ENCODE assay signal across 15 mouse cellular contexts in genomic region chr4:139492258-139492833, GRCm38 (mm10). TPM values are rescaled to one million over a fixed set of nuclear protein-coding genes. Genes with fewer than 3 reads are reported as not detected.
DNase-seq lines count a peak whose midpoint lies in the region; ATAC-seq lines count a peak whose summit lies in the region.
"Had no signal": no experiment of that assay in that cellular context is flagged by ENCODE, and none has a peak within 500 bp of the region (broad histone marks: within the 10 kb centered on the region; RNA-seq: fewer than 3 reads in every experiment).

No protein-coding gene starts in this region.

- no peak overlapping the region for H3K9ac ChIP-seq in heart, embryonic 16.5 days (ENCODE audit: low read length)
- H3K9ac ChIP-seq in midbrain, embryonic 13.5 days (replicated peaks): no peak overlapping the region
- H3K9ac ChIP-seq: embryonic facial prominence, embryonic 12.5 days; limb, embryonic 12.5 days had no signal

- WGBS in heart, embryonic 16.5 days: 40% methylated on average over 3 of the region's 3 CpGs
- WGBS in midbrain, embryonic 13.5 days: 52% methylated on average over 3 of the region's 3 CpGs
- WGBS in midbrain, embryonic 10.5 days: 63% methylated on average over 3 of the region's 3 CpGs

- DNase-seq in cerebellum, adult 9-10 months: peak; percentile 36
- no peak for DNase-seq in cerebellum, postnatal 36 days
- DNase-seq in heart, postnatal 4 days: no peak
- no peak for DNase-seq in midbrain, embryonic 10.5 days (ENCODE audit: low spot score)
- no peak for DNase-seq in adipocyte (ENCODE audit: low spot score)
- DNase-seq: B cell, adult 2 months; gastrocnemius, postnatal 14 days had no signal

- peaks cover 30% of the 10 kb centered on the region for H3K36me3 ChIP-seq in heart, embryonic 16.5 days (ENCODE audit: control insufficient read depth, insufficient read depth)
- peaks cover 49% of the 10 kb centered on the region for H3K36me3 ChIP-seq in midbrain, embryonic 13.5 days
- H3K36me3 ChIP-seq in midbrain, embryonic 10.5 days: peaks cover 49% of the 10 kb centered on the region

- no peak overlapping the region for H3K4me2 ChIP-seq in heart, embryonic 16.5 days (ENCODE audit: low read depth, low read length)
- no peak overlapping the region for H3K4me2 ChIP-seq in midbrain, embryonic 13.5 days (replicated peaks)
- H3K4me2 ChIP-seq: embryonic facial prominence, embryonic 12.5 days; hindbrain, embryonic 13.5 days; limb, embryonic 12.5 days had no signal

- H3K4me1 ChIP-seq in heart, embryonic 16.5 days (ENCODE audit: control insufficient read depth, insufficient read depth, low read length): 0 out of 2 replicates have a peak, but pooled peaks cover 6% of the 10 kb centered on the region
- H3K4me1 ChIP-seq in midbrain, embryonic 13.5 days (replicated peaks): no peaks in the 10 kb centered on the region
- peaks cover 1% of the 10 kb centered on the region for H3K4me1 ChIP-seq in midbrain, embryonic 10.5 days
- H3K4me1 ChIP-seq: embryonic facial prominence, embryonic 12.5 days; limb, embryonic 12.5 days had no signal

- ATAC-seq in heart, embryonic 16.5 days (replicated peaks; ENCODE audit: extremely low read depth, insufficient read depth, low FRiP score): peak; percentile 17; the same call in 1 of the 2 replicates
- 0 out of 2 replicates have a peak, but pooled peaks have one; percentile 25 for ATAC-seq in midbrain, embryonic 13.5 days
- ATAC-seq in megakaryocyte-erythroid progenitor cell, adult 5-6 weeks (replicated peaks; ENCODE audit: low FRiP score, low TSS enrichment, poor library complexity, severe bottlenecking): 0 out of 2 replicates have a peak, but pooled peaks have one; percentile 9

- H3K27ac ChIP-seq in heart, embryonic 16.5 days (ENCODE audit: low read length): no peak overlapping the region
- H3K27ac ChIP-seq in midbrain, embryonic 13.5 days: no peak overlapping the region
- H3K27ac ChIP-seq in midbrain, embryonic 10.5 days (replicated peaks): no peak overlapping the region
- H3K27ac ChIP-seq: embryonic facial prominence, embryonic 12.5 days; hindbrain, embryonic 13.5 days; limb, embryonic 12.5 days had no signal

- no peaks in the 10 kb centered on the region for H3K27me3 ChIP-seq in heart, embryonic 16.5 days (ENCODE audit: control insufficient read depth, insufficient read depth, low read length)
- H3K27me3 ChIP-seq in midbrain, embryonic 13.5 days: no peaks in the 10 kb centered on the region
- no peaks in the 10 kb centered on the region for H3K27me3 ChIP-seq in midbrain, embryonic 10.5 days (ENCODE audit: low read depth, poor library complexity, severe bottlenecking)
- H3K27me3 ChIP-seq: embryonic facial prominence, embryonic 12.5 days; hindbrain, embryonic 13.5 days; limb, embryonic 12.5 days had no signal

- no peaks in the 10 kb centered on the region for H3K9me3 ChIP-seq in heart, embryonic 16.5 days (replicated peaks; ENCODE audit: control insufficient read depth, low read length)
- no peaks in the 10 kb centered on the region for H3K9me3 ChIP-seq in midbrain, embryonic 13.5 days
- H3K9me3 ChIP-seq in midbrain, embryonic 10.5 days (replicated peaks): no peaks in the 10 kb centered on the region
- H3K9me3 ChIP-seq: embryonic facial prominence, embryonic 12.5 days; forebrain, embryonic 10.5 days; hindbrain, embryonic 13.5 days; limb, embryonic 12.5 days; megakaryocyte, embryonic 14.5 days had no signal

- H3K4me3 ChIP-seq in heart, embryonic 16.5 days (ENCODE audit: low read length): no peak overlapping the region
- no peak overlapping the region for H3K4me3 ChIP-seq in midbrain, embryonic 13.5 days (replicated peaks)
- no peak overlapping the region for H3K4me3 ChIP-seq in midbrain, embryonic 10.5 days
- H3K4me3 ChIP-seq: embryonic facial prominence, embryonic 12.5 days; forebrain, embryonic 10.5 days; hindbrain, embryonic 13.5 days; limb, embryonic 12.5 days; megakaryocyte, embryonic 14.5 days had no signal

RNA-seq across cellular contexts. Expression of gene Iffo2, which starts 38.0 kb away (rescaled TPM):
- 2.4 and 3.3 TPM in 2 replicates for polyA plus RNA-seq in heart, embryonic 16.5 days (2015; fragmentation: Nextera tagmentation; extraction: Ambion mirVana)
- 10 to 100 TPM; 14.2 to 14.6 TPM for total RNA-seq in heart, postnatal 4 days (2021)
- 4.4 and 4.6 TPM in 2 replicates for polyA plus RNA-seq in midbrain, embryonic 13.5 days (2015; fragmentation: Nextera tagmentation; extraction: Ambion mirVana)
- polyA plus RNA-seq in midbrain, embryonic 10.5 days (2016; fragmentation: Nextera tagmentation; extraction: Ambion mirVana): 3.3 and 3.5 TPM in 2 replicates
- 0.35 and 0.37 TPM in 2 replicates for total RNA-seq in megakaryocyte-erythroid progenitor cell, adult 5-6 weeks (2014; fragmentation: Nextera tagmentation)
- total RNA-seq in megakaryocyte-erythroid progenitor cell, adult 5-6 weeks (2017): 0.23 and 0.34 TPM in 2 replicates
